Mouse (Mus musculus): ENCODE measurements around the gene Tef. TPM values are rescaled to one million over a fixed set of nuclear protein-coding genes. Genes with fewer than 3 reads are reported as not detected.

Gene Tef
- polyA plus RNA-seq, 2 experiments, result 25.5 to 45.7 TPM

DNA sequence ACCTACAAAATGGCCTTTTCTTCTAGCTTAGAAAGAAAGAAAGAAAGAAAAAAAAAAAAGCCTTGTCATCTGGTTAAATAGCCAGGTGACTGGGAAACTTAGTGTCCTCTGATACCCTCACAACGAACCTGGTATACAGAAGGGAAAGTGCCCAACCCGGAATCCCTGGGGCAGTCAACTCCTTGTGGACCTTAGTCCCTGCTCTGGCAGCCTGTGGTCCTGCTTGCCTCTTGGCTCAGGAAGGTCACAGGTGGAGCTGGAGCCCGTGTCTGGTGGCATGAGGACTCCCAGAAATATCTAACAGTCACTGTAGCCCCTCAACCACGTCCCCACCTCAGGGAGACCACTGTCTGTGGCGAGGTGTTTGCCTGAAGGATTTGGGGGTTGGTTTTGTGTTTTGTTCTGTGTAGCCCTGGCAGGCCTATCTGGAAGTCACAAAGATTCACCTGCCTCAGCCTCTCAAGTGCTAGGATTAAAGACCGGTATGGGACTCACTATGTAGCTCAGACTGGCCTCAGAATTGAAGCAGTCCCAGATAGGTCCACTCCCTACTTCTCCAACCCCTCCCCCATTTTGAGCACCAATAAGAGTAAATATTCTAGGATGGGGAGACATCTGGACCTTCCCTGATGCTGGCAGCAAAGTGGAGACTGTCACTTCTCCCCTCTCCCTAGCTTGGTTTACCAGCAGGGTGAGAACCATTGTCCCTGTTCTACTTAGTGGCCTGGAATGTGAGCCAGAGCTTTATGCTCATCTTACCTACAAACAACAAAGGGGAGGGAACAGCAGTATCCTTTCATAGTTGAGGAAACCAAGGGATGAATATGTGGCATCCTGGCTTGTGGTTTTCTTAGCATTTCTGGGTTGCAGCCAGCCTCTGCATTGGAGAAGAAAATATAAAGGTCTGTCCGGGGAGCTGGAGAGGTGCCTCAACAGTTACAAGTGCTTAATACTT, 35.0 kb downstream of the Tef start:
- H3K27me3 ChIP-seq (ENCODE audit: control insufficient read depth, insufficient read depth, low read length), result no peaks in the 10 kb centered on the region
- H3K9ac ChIP-seq (ENCODE audit: low read depth, low read length, severe bottlenecking), result 0 out of 2 replicates have a peak overlapping the region, but pooled peaks have one; percentile 49
- H3K36me3 ChIP-seq (ENCODE audit: control insufficient read depth, insufficient read depth, low read length), result no peaks in the 10 kb centered on the region
- ATAC-seq (ENCODE audit: low FRiP score, low read depth) (no peak), DNase-seq (ENCODE audit: low spot score) (no peak)
- H3K27ac ChIP-seq (replicated peaks; ENCODE audit: low read depth, low read length), result no peak overlapping the region
- H3K4me3 ChIP-seq (replicated peaks; ENCODE audit: low read length), result peak overlapping the region; percentile 35; the same call in 1 of the 2 replicates
- no peaks in the 10 kb centered on the region for H3K9me3 ChIP-seq (ENCODE audit: control insufficient read depth, low read length)
- WGBS, result 61% methylated on average over 7 of the region's 7 CpGs
- H3K4me2 ChIP-seq (replicated peaks; ENCODE audit: low read depth, low read length, severe bottlenecking), result peak overlapping the region; percentile 66
- TF ChIP-seq POLR2A (IDR thresholded peaks at IDR 0.05; ENCODE audit: borderline replicate concordance, extremely low read depth, insufficient read depth, insufficient read length), result no peak
- peaks cover 20% of the 10 kb centered on the region for H3K4me1 ChIP-seq (ENCODE audit: control insufficient read depth, insufficient read depth, low read length)

DNA sequence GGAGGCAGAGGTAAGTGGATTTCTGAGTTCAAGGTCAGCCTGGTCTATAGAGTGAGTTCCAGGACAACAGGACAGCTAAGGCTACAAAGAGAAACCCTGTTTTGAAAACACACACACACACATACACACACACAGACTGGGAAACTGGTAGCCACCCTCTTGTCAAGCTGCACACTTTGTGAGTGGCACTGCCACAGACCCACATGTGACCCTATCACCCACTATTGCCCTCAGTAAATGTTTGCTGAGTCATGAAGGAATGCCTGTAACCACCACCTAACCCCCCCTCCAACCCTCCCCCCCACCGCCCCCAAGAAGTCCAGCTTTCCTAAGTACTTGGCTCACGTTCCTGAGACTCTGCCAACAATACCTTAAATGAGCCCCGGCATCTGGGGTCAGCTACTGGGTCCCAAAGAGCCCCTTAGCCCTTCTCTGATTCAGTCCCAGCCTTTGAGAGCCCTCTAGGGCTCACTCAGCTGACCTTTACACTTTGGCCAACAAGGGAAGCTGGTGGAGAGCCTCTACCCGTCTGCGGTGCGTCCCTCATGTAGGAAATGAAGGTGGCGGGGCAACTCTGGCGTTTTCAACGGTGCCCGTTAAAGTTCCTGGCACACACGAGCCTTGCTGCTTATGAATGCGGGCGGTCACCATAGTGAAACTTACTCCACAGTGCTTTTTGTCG, 36.5 kb downstream of the Tef start:
- no peak for DNase-seq (ENCODE audit: low spot score)
- Histone ChIP-seq H3K9ac (ENCODE audit: low read depth, low read length, severe bottlenecking) (no peak overlapping the region), H3K27ac (replicated peaks; ENCODE audit: low read depth, low read length) (no peak overlapping the region), H3K36me3 (ENCODE audit: control insufficient read depth, insufficient read depth, low read length) (no peaks in the 10 kb centered on the region), H3K4me1 (ENCODE audit: control insufficient read depth, insufficient read depth, low read length) (peaks cover 20% of the 10 kb centered on the region), H3K4me3 (replicated peaks; ENCODE audit: low read length) (no peak overlapping the region), H3K27me3 (ENCODE audit: control insufficient read depth, insufficient read depth, low read length) (no peaks in the 10 kb centered on the region), H3K9me3 (ENCODE audit: control insufficient read depth, low read length) (no peaks in the 10 kb centered on the region), H3K4me2 (replicated peaks; ENCODE audit: low read depth, low read length, severe bottlenecking) (no peak overlapping the region)
- 63% methylated on average over 14 of the region's 14 CpGs for WGBS
- TF ChIP-seq POLR2A (IDR thresholded peaks at IDR 0.05; ENCODE audit: borderline replicate concordance, extremely low read depth, insufficient read depth, insufficient read length), result no peak
- no peak for ATAC-seq (ENCODE audit: low FRiP score, low read depth)

DNA sequence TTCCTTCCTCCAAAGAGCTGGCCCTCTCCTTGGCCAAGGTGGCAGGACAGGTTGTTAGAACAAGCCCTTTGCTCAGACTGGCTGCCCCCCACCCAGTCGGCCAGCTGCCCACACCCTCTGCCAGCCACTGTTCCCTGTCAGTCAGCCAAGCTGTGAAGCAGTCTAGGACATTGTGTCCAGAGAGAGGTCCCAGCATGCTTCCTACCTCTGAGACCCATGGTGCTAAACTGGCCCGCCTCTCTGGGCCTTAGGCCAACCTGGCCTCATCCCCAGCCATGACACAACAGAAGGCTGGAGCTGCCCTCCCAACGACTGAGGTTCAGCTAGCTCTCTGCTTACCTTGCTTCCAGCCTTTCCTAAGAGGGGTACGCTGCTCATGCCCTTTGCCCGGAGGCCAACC, 37.4 kb downstream of the Tef start:
- Histone ChIP-seq H3K4me3 (replicated peaks; ENCODE audit: low read length) (no peak overlapping the region), H3K27me3 (ENCODE audit: control insufficient read depth, insufficient read depth, low read length) (no peaks in the 10 kb centered on the region), H3K9me3 (ENCODE audit: control insufficient read depth, low read length) (no peaks in the 10 kb centered on the region), H3K27ac (replicated peaks; ENCODE audit: low read depth, low read length) (no peak overlapping the region), H3K4me2 (replicated peaks; ENCODE audit: low read depth, low read length, severe bottlenecking) (no peak overlapping the region), H3K4me1 (ENCODE audit: control insufficient read depth, insufficient read depth, low read length) (peaks cover 20% of the 10 kb centered on the region), H3K36me3 (ENCODE audit: control insufficient read depth, insufficient read depth, low read length) (no peaks in the 10 kb centered on the region), H3K9ac (ENCODE audit: low read depth, low read length, severe bottlenecking) (no peak overlapping the region)
- DNase-seq (ENCODE audit: low spot score) (peak; percentile 18), ATAC-seq (ENCODE audit: low FRiP score, low read depth) (no peak)
- WGBS, result 77% methylated on average over 5 of the region's 5 CpGs
- TF ChIP-seq POLR2A (IDR thresholded peaks at IDR 0.05; ENCODE audit: borderline replicate concordance, extremely low read depth, insufficient read depth, insufficient read length), result no peak

DNA sequence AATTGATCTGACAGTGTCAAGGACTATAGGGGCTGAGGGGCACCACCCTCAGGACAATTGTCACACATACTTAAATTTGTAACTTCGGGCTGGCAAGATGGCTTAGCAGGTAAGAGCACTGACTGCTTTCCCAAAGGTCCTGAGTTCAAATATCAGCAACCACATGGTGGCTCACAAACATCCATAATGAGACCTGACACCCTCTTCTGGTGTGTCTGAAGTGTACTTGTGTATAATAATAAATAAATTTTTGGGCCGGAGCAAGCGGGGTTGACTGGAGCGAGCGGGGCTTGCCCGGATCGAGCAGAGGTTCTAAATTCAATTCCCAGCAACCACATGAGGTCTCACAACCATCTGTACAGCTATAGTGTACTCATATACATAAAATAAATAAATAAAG, 38.1 kb downstream of the Tef start:
- Histone ChIP-seq H3K27ac (replicated peaks; ENCODE audit: low read depth, low read length) (no peak overlapping the region), H3K27me3 (ENCODE audit: control insufficient read depth, insufficient read depth, low read length) (no peaks in the 10 kb centered on the region), H3K4me1 (ENCODE audit: control insufficient read depth, insufficient read depth, low read length) (peaks cover 20% of the 10 kb centered on the region), H3K36me3 (ENCODE audit: control insufficient read depth, insufficient read depth, low read length) (no peaks in the 10 kb centered on the region), H3K9ac (ENCODE audit: low read depth, low read length, severe bottlenecking) (no peak overlapping the region), H3K4me2 (replicated peaks; ENCODE audit: low read depth, low read length, severe bottlenecking) (no peak overlapping the region), H3K9me3 (ENCODE audit: control insufficient read depth, low read length) (no peaks in the 10 kb centered on the region), H3K4me3 (replicated peaks; ENCODE audit: low read length) (no peak overlapping the region)
- ATAC-seq (ENCODE audit: low FRiP score, low read depth) (no peak), DNase-seq (ENCODE audit: low spot score) (no peak)
- 92% methylated on average over 7 of the region's 7 CpGs for WGBS
- TF ChIP-seq POLR2A (IDR thresholded peaks at IDR 0.05; ENCODE audit: borderline replicate concordance, extremely low read depth, insufficient read depth, insufficient read length), result no peak

DNA sequence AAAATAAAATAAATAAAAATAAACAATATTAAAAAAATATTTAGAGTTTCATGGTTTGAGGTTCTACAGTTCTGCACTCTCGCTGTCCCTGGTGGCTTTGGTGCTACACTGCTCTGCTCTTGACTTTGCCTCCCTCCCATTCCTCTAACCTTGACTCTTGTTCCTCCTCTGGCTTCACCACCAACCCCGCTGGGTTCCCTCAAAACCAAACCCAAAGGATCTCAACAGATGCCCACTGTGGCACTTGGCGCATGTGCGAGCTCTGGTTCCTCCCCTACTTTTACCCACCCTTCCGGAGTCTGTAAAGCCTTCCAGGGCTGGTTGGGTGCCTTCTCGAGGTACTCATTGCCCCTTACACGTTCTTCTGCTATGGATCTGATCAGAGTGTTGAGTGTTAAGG, 40.1 kb downstream of the Tef start:
- Histone ChIP-seq H3K36me3 (ENCODE audit: control insufficient read depth, insufficient read depth, low read length) (peaks cover 9% of the 10 kb centered on the region), H3K4me3 (replicated peaks; ENCODE audit: low read length) (no peak overlapping the region), H3K9ac (ENCODE audit: low read depth, low read length, severe bottlenecking) (no peak overlapping the region), H3K4me1 (ENCODE audit: control insufficient read depth, insufficient read depth, low read length) (peaks cover 4% of the 10 kb centered on the region; the same call in 1 of the 2 replicates), H3K9me3 (ENCODE audit: control insufficient read depth, low read length) (no peaks in the 10 kb centered on the region), H3K27me3 (ENCODE audit: control insufficient read depth, insufficient read depth, low read length) (no peaks in the 10 kb centered on the region), H3K4me2 (replicated peaks; ENCODE audit: low read depth, low read length, severe bottlenecking) (no peak overlapping the region), H3K27ac (replicated peaks; ENCODE audit: low read depth, low read length) (no peak overlapping the region)
- ATAC-seq (ENCODE audit: low FRiP score, low read depth), result no peak
- no peak for DNase-seq (ENCODE audit: low spot score)
- 83% methylated on average over 7 of the region's 7 CpGs for WGBS
- no peak for TF ChIP-seq POLR2A (IDR thresholded peaks at IDR 0.05; ENCODE audit: borderline replicate concordance, extremely low read depth, insufficient read depth, insufficient read length)

Measured in limb, embryonic 14.5 days (tissue).